Mouse (Mus musculus) forebrain, postnatal 0 days (tissue): ENCODE results near the gene Taf1c. TPM values are rescaled to one million over a fixed set of nuclear protein-coding genes. Genes with fewer than 3 reads are reported as not detected.

Source experiments
- ATAC-seq: fragments of 200-750 bp; cut with Nextera tagmentation; 2 replicates; pipeline ENCODE4 v1.8.0; 2017; ENCODE audit warnings: mild to moderate bottlenecking, moderate library complexity
- DNase-seq: peaks from one replicate; pipeline ENCODE4 v3.0.0-alpha.2; 2015
- H3K27ac ChIP-seq: fragments of 300-500 bp; sonication (generic); 2 replicates; pipeline ENCODE4 v1.5.1; 2014; ENCODE audit warnings: low read depth, mild to moderate bottlenecking, antibody characterized with exemption, low read length, moderate library complexity, mixed read lengths
- H3K27me3 ChIP-seq: fragments of 300-500 bp; sonication (generic); 2 replicates; pipeline ENCODE4 v1.6.1; 2014; ENCODE audit warnings: mild to moderate bottlenecking, low read length, mixed read lengths; ENCODE audit not compliant: insufficient read depth
- H3K36me3 ChIP-seq: fragments of 300-500 bp; sonication (generic); 2 replicates; pipeline ENCODE4 v1.6.1; 2014; ENCODE audit warnings: mild to moderate bottlenecking, moderate library complexity; ENCODE audit not compliant: insufficient read depth
- H3K4me1 ChIP-seq: fragments of 300-500 bp; sonication (generic); 2 replicates; pipeline ENCODE4 v1.6.1; 2014; ENCODE audit warnings: antibody characterized with exemption; ENCODE audit not compliant: insufficient read depth
- H3K4me2 ChIP-seq: fragments of 300-500 bp; sonication (generic); 2 replicates; pipeline ENCODE4 v1.6.1; 2014; ENCODE audit warnings: low read depth, mild to moderate bottlenecking, moderate library complexity
- H3K4me3 ChIP-seq: fragments of 300-500 bp; sonication (generic); 2 replicates; pipeline ENCODE4 v1.5.1; 2014; ENCODE audit warnings: low read depth, low read length, mixed read lengths
- H3K9ac ChIP-seq: fragments of 300-500 bp; sonication (generic); 2 replicates; pipeline ENCODE4 v1.6.1; 2014; ENCODE audit warnings: mild to moderate bottlenecking
- H3K9me3 ChIP-seq: fragments of 300-500 bp; sonication (generic); 2 replicates; pipeline ENCODE4 v1.6.1; 2016; ENCODE audit warnings: low read length
- CTCF ChIP-seq: sonication (generic); IDR thresholded peaks from 2 replicates; pipeline ENCODE4 v1.5.1; 2016; ENCODE audit warnings: antibody characterized with exemption, control low read depth, low read depth
- WGBS: fragments of 180-500 bp; shearing (Covaris S2); extraction: QIAGEN DNeasy Blood & Tissue Kit; methylation state at CpG from one replicate; pipeline ENCODE4 v1.1.7; 2014; 5-methylcytosine and 5-hydroxymethylcytosine counted together
- polyA plus RNA-seq: library from polyadenylated mRNA; unstranded; fragments of >200 nt; fragmentation: Nextera tagmentation; extraction: Ambion mirVana; gene quantifications from 2 replicates; pipeline ENCODE4 v1.2.1, GENCODE M21; 2015
- total RNA-seq: library from RNA; depleted of rRNA; stranded (reverse); fragments of >200 nt; gene quantifications from 2 replicates; pipeline ENCODE4 v1.2.3, GENCODE M21; 2014

Taf1c gene
- total and polyA plus RNA-seq, 2 experiments from 2014 or later, result 10.9 to 17.6 TPM

DNA sequence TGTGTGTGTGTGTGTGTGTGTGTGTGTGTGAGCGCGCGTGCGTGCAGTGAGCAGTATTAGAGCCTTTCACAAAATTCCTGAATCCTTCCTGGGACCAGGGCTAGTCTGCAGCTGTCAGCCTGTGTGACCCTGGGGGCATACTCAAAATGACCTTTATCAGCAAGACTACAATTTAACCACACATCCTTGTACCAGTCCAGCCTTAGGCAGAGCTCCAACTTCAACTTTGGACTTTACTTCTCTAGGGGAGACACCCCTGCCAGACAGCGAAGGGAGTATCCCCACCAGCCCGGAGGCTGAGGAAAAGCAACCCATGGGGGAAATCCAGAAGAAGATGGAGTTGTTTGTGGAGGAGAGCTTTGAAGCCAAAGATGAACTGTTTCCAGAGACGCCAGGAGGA is 13.6 kb downstream of the Taf1c start:
- no peaks in the 10 kb centered on the region for H3K4me1 ChIP-seq
- TF ChIP-seq CTCF, result no peak
- 93% methylated on average over 7 of the region's 7 CpGs for WGBS
- H3K27me3 ChIP-seq, result no peaks in the 10 kb centered on the region
- H3K4me2 ChIP-seq, result no peak overlapping the region
- no peak overlapping the region for H3K27ac ChIP-seq
- no peak for ATAC-seq
- H3K4me3 ChIP-seq, result no peak overlapping the region
- H3K36me3 ChIP-seq, result peaks cover 5% of the 10 kb centered on the region
- DNase-seq, result no peak
- no peaks in the 10 kb centered on the region for H3K9me3 ChIP-seq
- no peak overlapping the region for H3K9ac ChIP-seq

DNA sequence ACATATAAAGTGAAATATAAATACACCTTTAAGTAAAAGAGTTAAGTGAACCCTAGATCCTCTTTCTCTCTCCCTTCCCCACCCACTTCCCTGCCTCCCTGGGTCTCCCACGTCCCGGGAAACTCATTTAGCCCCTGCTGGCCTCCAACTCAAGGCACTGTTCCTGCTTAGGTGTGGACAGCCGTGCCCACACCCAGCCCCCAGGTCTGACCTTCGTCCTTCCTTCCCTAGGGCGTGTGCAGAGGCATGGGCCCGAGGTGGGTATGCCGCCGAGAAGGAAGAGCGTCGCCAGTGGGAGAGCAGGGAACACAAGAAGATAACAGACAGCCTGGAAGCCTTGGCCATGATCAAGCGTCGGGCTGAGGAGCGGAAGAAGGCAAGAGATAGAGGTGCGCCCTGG is 14.7 kb downstream of the Taf1c start:
- Histone ChIP-seq H3K27ac (no peak overlapping the region), H3K27me3 (no peaks in the 10 kb centered on the region), H3K4me2 (no peak overlapping the region), H3K36me3 (no peaks in the 10 kb centered on the region), H3K9ac (no peak overlapping the region), H3K4me1 (no peaks in the 10 kb centered on the region), H3K4me3 (no peak overlapping the region), H3K9me3 (no peaks in the 10 kb centered on the region)
- DNase-seq, result no peak
- WGBS, result 86% methylated on average over 14 of the region's 14 CpGs
- no peak for ATAC-seq
- no peak for TF ChIP-seq CTCF

DNA sequence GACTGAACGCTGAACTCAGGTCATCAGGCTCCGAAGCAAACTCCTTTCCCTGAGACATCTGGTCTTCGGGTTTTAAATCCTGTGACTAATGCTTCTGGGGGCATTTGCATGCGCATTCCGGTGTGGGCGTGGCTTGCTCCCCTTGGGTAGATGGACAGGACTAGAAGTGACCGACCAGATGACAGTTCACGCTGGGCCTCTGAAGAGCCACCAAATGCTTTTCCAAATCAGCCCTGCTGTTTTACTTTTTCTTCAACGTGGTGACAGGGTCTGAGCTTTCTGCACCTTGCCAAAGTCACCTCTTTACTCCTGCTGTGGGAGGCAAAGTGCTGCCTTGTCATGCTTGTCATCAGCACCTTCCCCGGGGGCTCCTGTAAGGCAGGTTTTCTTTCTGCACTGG is 16.2 kb downstream of the Taf1c start:
- Histone ChIP-seq H3K9me3 (no peaks in the 10 kb centered on the region), H3K27me3 (no peaks in the 10 kb centered on the region), H3K4me2 (no peak overlapping the region), H3K27ac (no peak overlapping the region), H3K36me3 (no peaks in the 10 kb centered on the region), H3K4me1 (no peaks in the 10 kb centered on the region), H3K4me3 (no peak overlapping the region), H3K9ac (no peak overlapping the region)
- DNase-seq (no peak), ATAC-seq (no peak)
- TF ChIP-seq CTCF, result no peak
- WGBS, result 28% methylated on average over 10 of the region's 10 CpGs

DNA sequence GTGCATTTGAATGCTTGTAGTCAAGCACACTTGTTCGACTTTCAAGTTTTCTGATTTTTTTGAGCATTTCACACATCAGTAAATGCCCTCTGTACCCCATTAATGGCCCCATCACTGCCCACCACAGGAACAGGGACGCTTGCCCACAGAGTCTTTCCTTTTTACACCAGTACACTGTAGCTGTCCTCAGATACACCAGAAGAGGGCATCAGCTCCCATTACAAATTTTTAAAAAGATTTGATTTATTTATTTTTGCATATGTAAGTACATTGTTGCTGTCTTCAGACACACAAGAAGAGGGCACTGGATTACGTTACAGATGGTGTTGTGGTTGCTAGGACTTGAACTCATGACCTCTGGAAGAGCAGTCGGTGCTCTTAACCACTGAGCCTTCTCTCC is 16.7 kb downstream of the Taf1c start:
- Histone ChIP-seq H3K27me3 (no peaks in the 10 kb centered on the region), H3K4me1 (no peaks in the 10 kb centered on the region), H3K36me3 (no peaks in the 10 kb centered on the region), H3K4me3 (no peak overlapping the region), H3K27ac (no peak overlapping the region), H3K9me3 (no peaks in the 10 kb centered on the region), H3K4me2 (no peak overlapping the region), H3K9ac (no peak overlapping the region)
- TF ChIP-seq CTCF, result no peak
- DNase-seq (no peak), ATAC-seq (no peak)
- WGBS, result 72% methylated on average over 4 of the region's 4 CpGs

DNA sequence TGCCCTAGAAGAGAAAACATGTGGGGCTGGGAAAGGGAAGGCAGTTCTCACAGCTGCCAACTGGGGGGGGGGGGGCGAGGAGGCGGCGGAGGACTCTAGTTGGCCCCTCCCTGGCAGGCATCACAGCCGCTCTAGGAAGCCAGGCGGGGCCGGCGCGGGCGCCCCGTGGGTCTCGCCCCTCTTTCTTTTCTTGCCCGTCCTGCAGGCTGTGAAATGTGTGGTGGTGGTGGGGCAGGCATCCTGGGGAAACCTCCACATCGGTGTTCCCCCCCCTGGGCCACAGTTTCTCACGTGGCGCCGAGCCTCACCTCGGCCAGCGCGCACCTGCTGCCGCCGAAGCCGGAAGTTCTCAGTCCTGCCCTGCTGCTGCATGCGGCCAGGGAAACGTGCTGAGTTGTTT is 19.1 kb downstream of the Taf1c start:
- Histone ChIP-seq H3K27ac (no peak overlapping the region), H3K27me3 (no peaks in the 10 kb centered on the region), H3K4me3 (peak overlapping the region; percentile 26), H3K4me1 (no peaks in the 10 kb centered on the region), H3K36me3 (no peaks in the 10 kb centered on the region), H3K9ac (0 out of 2 replicates have a peak overlapping the region, but pooled peaks have one; percentile 25), H3K9me3 (no peaks in the 10 kb centered on the region), H3K4me2 (peak overlapping the region; percentile 50)
- no peak for TF ChIP-seq CTCF
- ATAC-seq (no peak), DNase-seq (no peak)
- 23% methylated on average over 23 of the region's 24 CpGs for WGBS

DNA sequence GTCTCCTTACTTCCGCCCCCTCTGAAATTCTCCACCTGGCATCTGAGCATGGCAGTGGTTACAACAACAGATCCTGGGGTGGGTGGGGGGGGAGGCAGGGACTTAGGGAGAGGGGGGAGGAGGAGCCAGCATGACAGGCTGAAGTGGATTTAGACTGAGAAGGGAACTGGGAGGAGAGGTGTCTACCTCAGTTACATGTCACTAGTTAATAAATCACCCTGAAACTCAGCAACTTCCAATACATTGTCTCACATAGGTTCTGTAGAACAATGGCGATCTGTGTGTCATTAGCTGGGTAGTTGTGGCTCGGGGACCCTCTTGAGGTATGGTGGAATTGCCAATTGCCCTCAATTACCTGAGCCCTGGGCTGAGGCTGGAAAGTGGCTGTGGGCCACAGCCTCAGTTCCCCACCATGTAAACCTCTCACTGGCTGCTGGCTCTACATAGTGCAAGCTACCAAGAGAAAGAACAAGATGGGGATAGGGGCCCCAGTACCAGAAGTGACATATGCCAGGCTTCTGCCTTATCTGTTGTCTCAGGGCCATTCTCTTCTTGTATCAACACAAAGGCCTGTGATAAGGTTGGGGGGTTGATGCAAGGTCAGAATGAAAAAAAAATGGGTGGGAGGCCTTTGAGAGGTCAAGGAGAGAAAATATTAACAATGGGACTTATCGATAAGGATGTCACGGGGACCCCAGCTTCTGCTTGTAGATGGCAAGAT is 24.4 kb downstream of the Taf1c start:
- 90% methylated on average over 5 of the region's 5 CpGs for WGBS
- no peak overlapping the region for H3K4me2 ChIP-seq
- H3K9me3 ChIP-seq, result no peaks in the 10 kb centered on the region
- no peak overlapping the region for H3K9ac ChIP-seq
- no peak for TF ChIP-seq CTCF
- H3K36me3 ChIP-seq, result no peaks in the 10 kb centered on the region
- H3K4me3 ChIP-seq, result no peak overlapping the region
- no peak for DNase-seq
- H3K4me1 ChIP-seq, result no peaks in the 10 kb centered on the region
- no peaks in the 10 kb centered on the region for H3K27me3 ChIP-seq
- no peak for ATAC-seq
- no peak overlapping the region for H3K27ac ChIP-seq

DNA sequence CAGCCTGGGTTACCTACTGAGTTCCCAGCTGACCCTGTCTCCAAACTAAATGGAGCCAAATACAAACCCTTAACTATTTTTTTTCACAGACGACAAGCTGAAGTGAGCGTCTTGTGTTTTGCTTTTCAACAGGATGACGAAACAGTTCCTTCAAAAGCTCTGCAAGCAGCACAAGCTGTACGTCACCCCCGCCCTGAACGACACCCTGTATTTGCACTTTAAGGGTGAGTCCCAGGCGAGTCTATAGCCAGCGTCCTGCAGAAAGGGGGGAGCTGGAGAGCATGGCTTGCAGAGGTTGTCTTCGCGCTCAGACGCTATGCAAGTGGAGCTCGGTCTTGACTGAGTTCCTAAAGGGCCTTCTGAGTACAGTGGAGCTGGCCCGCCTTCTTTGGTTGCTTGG is 25.9 kb downstream of the Taf1c start:
- no peaks in the 10 kb centered on the region for H3K9me3 ChIP-seq
- H3K27me3 ChIP-seq, result no peaks in the 10 kb centered on the region
- DNase-seq (no peak), ATAC-seq (no peak)
- no peak overlapping the region for H3K4me3 ChIP-seq
- no peak overlapping the region for H3K27ac ChIP-seq
- TF ChIP-seq CTCF, result no peak
- no peak overlapping the region for H3K9ac ChIP-seq
- 44% methylated on average over 13 of the region's 13 CpGs for WGBS
- H3K4me1 ChIP-seq, result no peaks in the 10 kb centered on the region
- no peak overlapping the region for H3K4me2 ChIP-seq
- no peaks in the 10 kb centered on the region for H3K36me3 ChIP-seq
